Mouse (Mus musculus) ES-E14 (cell line): ENCODE results near the gene Fam69a. TPM values are rescaled to one million over a fixed set of nuclear protein-coding genes. Genes with fewer than 3 reads are reported as not detected.

Experiments
- DNase-seq: peaks from one replicate; pipeline ENCODE4 v3.0.0-alpha.2; 2013; ENCODE audit warnings: low read depth, low spot score
- H3K27ac ChIP-seq: 2 replicates; pipeline ENCODE4 v1.5.1; 2012; ENCODE audit warnings: low read depth, mild to moderate bottlenecking, low read length, moderate library complexity, mixed read lengths; ENCODE audit not compliant: poor library complexity, insufficient read depth, severe bottlenecking
- H3K36me3 ChIP-seq: 2 replicates; pipeline ENCODE4 v1.6.1; 2012; ENCODE audit warnings: mild to moderate bottlenecking, low read length, moderate library complexity, mixed read lengths; ENCODE audit not compliant: control insufficient read depth, poor library complexity, insufficient read depth, severe bottlenecking
- H3K4me1 ChIP-seq, 2 experiments: fragments of 150-350 bp in 1 of 2; sonication (generic) in 1 of 2; 2 replicates each; pipeline ENCODE4 v1.6.1; 2012; ENCODE audit warnings: low read length in 2 of 2, mild to moderate bottlenecking in 1 of 2, mixed read lengths in 1 of 2; ENCODE audit not compliant: control insufficient read depth in 2 of 2, insufficient read depth in 2 of 2, poor library complexity in 1 of 2
- H3K4me3 ChIP-seq, 2 experiments: fragments of 150-350 bp in 1 of 2; sonication (generic) in 1 of 2; 2 replicates each; pipeline ENCODE4 v1.5.1; 2012; ENCODE audit warnings: low read length in 2 of 2, low read depth in 1 of 2, mild to moderate bottlenecking in 1 of 2, mixed read lengths in 1 of 2; ENCODE audit not compliant: insufficient read depth in 1 of 2, poor library complexity in 1 of 2, severe bottlenecking in 1 of 2
- H3K9ac ChIP-seq: 2 replicates; pipeline ENCODE4 v1.6.1; 2012; ENCODE audit warnings: low read depth, mild to moderate bottlenecking, low read length, mixed read lengths; ENCODE audit not compliant: poor library complexity, insufficient read depth, severe bottlenecking
- H3K9me3 ChIP-seq: fragments of 150-350 bp; sonication (generic); 2 replicates; pipeline ENCODE4 v1.6.1; 2012; ENCODE audit warnings: low read depth, mild to moderate bottlenecking, low read length; ENCODE audit not compliant: control insufficient read depth, insufficient read depth
- CHD2 ChIP-seq: IDR thresholded peaks from 2 replicates; pipeline ENCODE4 v1.6.1; 2014; ENCODE audit warnings: mild to moderate bottlenecking, low read depth, low read length, inconsistent platforms
- HCFC1 ChIP-seq: IDR thresholded peaks from 2 replicates; pipeline ENCODE4 v1.6.1; 2012; ENCODE audit warnings: low read length, inconsistent platforms, borderline replicate concordance; ENCODE audit not compliant: insufficient read depth
- MAFK ChIP-seq: IDR thresholded peaks from 2 replicates; pipeline ENCODE4 v1.6.1; 2014; ENCODE audit warnings: mild to moderate bottlenecking, low read depth, low read length, inconsistent platforms; ENCODE audit not compliant: insufficient read depth
- ZC3H11A ChIP-seq: IDR thresholded peaks from 2 replicates; pipeline ENCODE4 v1.6.1; 2012; ENCODE audit warnings: low read depth, mild to moderate bottlenecking, inconsistent platforms, low read length, borderline replicate concordance
- ZNF384 ChIP-seq: IDR thresholded peaks from 2 replicates; pipeline ENCODE4 v1.6.1; 2012; ENCODE audit warnings: low read depth, low read length, inconsistent platforms
- in situ Hi-C, 2 experiments: fragments of 600-800 bp; cut with MboI; formaldehyde crosslinking; loops; one replicate each; pipeline ENCODE4 v1.15.1; 2025; ENCODE audit warnings: low sequenced_read_pairs in 2 of 2, inconsistent platforms in 1 of 2; ENCODE audit not compliant: unreplicated experiment in 2 of 2
- total RNA-seq: library from RNA; depleted of rRNA; stranded (reverse); fragments of 300-350 nt; gene quantifications from 2 replicates; pipeline ENCODE4 v1.2.3, GENCODE M21; 2012

The Fam69a gene
- total RNA-seq, 1 experiment, result 7.5 TPM

DNA sequence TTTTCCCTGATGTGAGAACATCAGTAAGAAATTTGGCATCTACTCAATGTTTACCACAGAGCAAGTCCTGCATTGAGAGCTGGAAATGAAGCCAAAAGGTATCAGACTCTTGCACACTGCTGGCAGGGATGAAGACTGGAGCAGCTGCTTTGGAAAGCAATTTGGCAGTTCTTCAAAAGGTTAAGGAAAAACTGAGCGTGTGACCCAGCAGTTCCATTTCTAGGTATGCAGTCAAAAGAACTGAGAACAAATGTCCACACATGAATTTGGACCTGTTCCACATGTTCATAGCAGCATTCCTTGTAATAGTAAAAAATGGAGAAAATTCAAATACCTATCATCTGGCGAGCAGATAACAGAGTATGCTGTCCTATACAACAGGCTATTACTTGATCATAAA, 39.3 kb downstream of the Fam69a start:
- Histone ChIP-seq H3K9me3 (no peaks in the 10 kb centered on the region), H3K9ac (no peak overlapping the region), H3K4me1 (no peaks in the 10 kb centered on the region; a peak in 1 of 4 replicates), H3K4me3 (no peak overlapping the region), H3K27ac (no peak overlapping the region), H3K36me3 (no peaks in the 10 kb centered on the region)
- no peak for DNase-seq
- in situ Hi-C loops, result loop anchor here in 1 of 2 experiments (25.0 kb wide), 1 partner anchor 215 kb away; no protein-coding TSS in a partner anchor
- TF ChIP-seq CHD2 (no peak), MAFK (no peak), ZC3H11A (no peak), HCFC1 (no peak), ZNF384 (no peak)

DNA sequence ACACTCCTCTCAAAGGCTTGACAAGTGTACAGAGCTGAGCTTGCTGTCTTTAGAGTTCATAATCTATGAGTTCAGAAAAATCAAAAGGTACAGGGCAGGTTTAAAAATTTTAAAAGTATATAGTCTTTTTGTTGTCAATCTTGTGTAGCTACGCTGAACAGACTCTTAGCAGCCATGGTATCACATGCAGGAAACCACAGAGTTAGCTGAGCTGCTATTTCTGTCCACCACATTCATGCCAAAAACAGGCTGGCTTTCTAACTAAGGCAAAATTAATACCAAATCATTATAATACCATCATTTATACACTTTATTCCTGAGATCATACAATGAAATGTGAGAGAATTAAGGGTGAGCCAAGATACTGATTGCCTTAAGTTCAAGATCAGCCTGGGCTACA, 40.4 kb downstream of the Fam69a start:
- H3K4me3 ChIP-seq, result no peak overlapping the region
- in situ Hi-C loops, result loop anchor here in 1 of 2 experiments (25.0 kb wide), 1 partner anchor 216 kb away; no protein-coding TSS in a partner anchor
- DNase-seq, result no peak
- no peaks in the 10 kb centered on the region for H3K9me3 ChIP-seq
- H3K9ac ChIP-seq, result no peak overlapping the region
- H3K36me3 ChIP-seq, result no peaks in the 10 kb centered on the region
- H3K27ac ChIP-seq, result no peak overlapping the region
- no peak for TF ChIP-seq ZC3H11A
- TF ChIP-seq ZNF384, result no peak
- TF ChIP-seq CHD2, result no peak
- TF ChIP-seq MAFK, result no peak
- TF ChIP-seq HCFC1, result no peak
- H3K4me1 ChIP-seq, result no peaks in the 10 kb centered on the region; a peak in 1 of 4 replicates

DNA sequence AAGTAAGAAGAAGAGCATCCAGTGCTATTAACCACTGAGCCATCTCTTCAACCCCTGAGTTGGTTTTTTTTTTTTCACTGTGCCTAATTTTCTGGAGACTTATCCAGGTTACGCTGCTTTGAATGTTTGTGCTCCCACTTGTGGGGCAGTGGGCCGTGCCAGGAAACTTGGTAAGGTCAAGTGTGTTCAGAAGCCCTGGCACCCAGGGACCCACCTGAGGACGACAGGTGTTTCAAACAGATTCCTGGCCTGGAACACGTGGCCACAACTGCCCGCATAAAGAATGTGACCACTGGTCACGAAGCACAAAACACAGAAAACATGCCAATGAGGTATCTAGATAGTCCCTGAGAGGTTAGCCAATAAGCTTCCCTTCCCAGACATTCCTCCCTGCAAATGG, 43.4 kb downstream of the Fam69a start:
- TF ChIP-seq MAFK, result no peak
- no peak for TF ChIP-seq ZNF384
- no peak for TF ChIP-seq ZC3H11A
- TF ChIP-seq HCFC1, result no peak
- TF ChIP-seq CHD2, result no peak
- in situ Hi-C loops, result loop anchor here in 1 of 2 experiments (25.0 kb wide), 1 partner anchor 219 kb away; no protein-coding TSS in a partner anchor
- Histone ChIP-seq H3K27ac (no peak overlapping the region), H3K4me1 (peaks cover 0 to 4% of the 10 kb centered on the region in 2 experiments; a peak in 2 of 4 replicates), H3K4me3 (no peak overlapping the region), H3K9me3 (no peaks in the 10 kb centered on the region), H3K9ac (no peak overlapping the region), H3K36me3 (no peaks in the 10 kb centered on the region)
- DNase-seq, result no peak

DNA sequence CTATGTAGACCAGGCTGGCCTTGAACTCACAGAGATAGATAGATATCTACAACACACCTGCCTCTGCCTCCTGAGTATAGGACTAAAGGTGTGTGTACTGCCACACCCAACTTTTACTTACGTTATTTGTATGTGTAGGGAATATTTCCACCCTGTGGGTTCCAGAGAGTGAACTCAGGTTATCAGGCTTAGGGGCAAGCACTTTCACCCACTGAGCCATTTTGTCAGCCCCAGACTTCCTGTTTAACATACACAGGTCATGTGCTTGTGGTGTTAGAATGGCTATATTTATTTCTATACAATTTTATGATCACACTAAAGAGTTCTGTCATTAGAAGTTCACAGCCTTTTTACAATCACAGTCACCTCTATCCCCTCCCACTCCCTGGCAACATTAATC, 43.9 kb downstream of the Fam69a start:
- Histone ChIP-seq H3K27ac (no peak overlapping the region), H3K36me3 (no peaks in the 10 kb centered on the region), H3K4me1 (peaks cover 0 to 4% of the 10 kb centered on the region in 2 experiments; a peak in 2 of 4 replicates), H3K9me3 (no peaks in the 10 kb centered on the region), H3K4me3 (no peak overlapping the region), H3K9ac (no peak overlapping the region)
- no peak for DNase-seq
- TF ChIP-seq MAFK (no peak), CHD2 (no peak), HCFC1 (no peak), ZNF384 (no peak), ZC3H11A (no peak)
- in situ Hi-C loops, result loop anchor here in 1 of 2 experiments (25.0 kb wide), 1 partner anchor 219 kb away; no protein-coding TSS in a partner anchor

DNA sequence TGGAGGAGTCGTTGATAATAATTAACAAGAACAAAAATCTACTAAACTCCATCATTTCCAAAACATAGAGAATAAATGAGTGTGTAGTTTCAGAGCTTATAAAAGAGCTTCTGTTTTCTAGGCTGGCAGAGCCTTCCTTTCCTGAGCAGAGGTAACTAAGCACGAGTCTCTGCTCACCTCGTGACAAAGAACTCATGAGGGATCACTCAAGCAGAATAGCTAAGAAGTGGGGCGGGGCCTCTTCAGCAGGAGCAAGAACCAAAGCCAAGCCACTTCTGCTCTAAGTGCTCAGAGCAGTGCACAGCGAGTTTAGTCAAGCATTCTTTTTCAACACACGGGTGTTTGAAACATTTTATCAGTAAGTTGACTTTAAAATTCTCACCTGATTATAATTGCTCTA, 45.7 kb downstream of the Fam69a start:
- no peaks in the 10 kb centered on the region for H3K36me3 ChIP-seq
- no peak for TF ChIP-seq HCFC1
- no peak for TF ChIP-seq ZNF384
- no peak for TF ChIP-seq MAFK
- TF ChIP-seq ZC3H11A, result no peak
- TF ChIP-seq CHD2, result no peak
- in situ Hi-C loops, result loop anchor here in 1 of 2 experiments (25.0 kb wide), 1 partner anchor 221 kb away; no protein-coding TSS in a partner anchor
- no peak overlapping the region for H3K27ac ChIP-seq
- DNase-seq, result no peak
- H3K4me1 ChIP-seq, result peaks cover 0 to 4% of the 10 kb centered on the region in 2 experiments; a peak in 2 of 4 replicates
- H3K9me3 ChIP-seq, result no peaks in the 10 kb centered on the region
- no peak overlapping the region for H3K4me3 ChIP-seq
- H3K9ac ChIP-seq, result no peak overlapping the region
